In genomic region chr5:111836668-111837234, GRCm38 (mm10) we compare ENCODE assay signal across 18 mouse cellular contexts.
A peak's percentile ranks its signal among the peaks of the same experiment; 100 is the strongest.
DNase-seq lines count a peak whose midpoint lies in the region; ATAC-seq and TF ChIP-seq lines count a peak whose summit lies in the region.
"Had no signal": no experiment of that assay in that cellular context is flagged by ENCODE, and none has a peak within 500 bp of the region (broad histone marks: within the 10 kb centered on the region; RNA-seq: fewer than 3 reads in every experiment).

No protein-coding gene starts in this region.

- WGBS in forebrain, embryonic 16.5 days, result 3% methylated on average over 14 of the region's 14 CpGs
- 6% methylated on average over 14 of the region's 14 CpGs for WGBS in midbrain, embryonic 12.5 days

- H3K9ac ChIP-seq in forebrain, embryonic 16.5 days (replicated peaks; ENCODE audit: low read depth, low read length), result peak overlapping the region; percentile 41
- H3K9ac ChIP-seq in midbrain, embryonic 12.5 days (replicated peaks), result no peak overlapping the region
- H3K9ac ChIP-seq: heart, embryonic 13.5 days; liver, embryonic 12.5 days; stomach, embryonic 15.5 days had no signal

- H3K27ac ChIP-seq in forebrain, embryonic 16.5 days (ENCODE audit: low read length), result peak overlapping the region; percentile 91
- peak overlapping the region; percentile 69 for H3K27ac ChIP-seq in midbrain, embryonic 12.5 days (replicated peaks)
- H3K27ac ChIP-seq: gastrocnemius, adult 2 months; heart, embryonic 13.5 days; liver, embryonic 12.5 days; stomach, embryonic 15.5 days had no signal

- peak; percentile 15 for DNase-seq in brain, adult 2 months (ENCODE audit: low read depth, low spot score)
- DNase-seq in heart, adult 8-10 months (ENCODE audit: low spot score), result no peak
- DNase-seq in c-Kit-positive CD71-positive TER-119-positive erythroid progenitor cells, embryonic 14.5 days (ENCODE audit: low spot score), result no peak
- no peak for DNase-seq in spleen, postnatal 10 days (ENCODE audit: low spot score in 2 of 2)
- DNase-seq: adrenal gland, postnatal 25 days; cerebellum, adult 2 months; gastrocnemius, adult 2 months; lung, postnatal 36 days; right cerebral cortex, postnatal 4 days had no signal

- peaks cover 48% of the 10 kb centered on the region for H3K27me3 ChIP-seq in E14TG2a.4 (ENCODE audit: insufficient read depth, low read length)
- H3K27me3 ChIP-seq in forebrain, embryonic 16.5 days (replicated peaks; ENCODE audit: control insufficient read depth, insufficient read depth, low read length), result no peaks in the 10 kb centered on the region
- peaks cover 64% of the 10 kb centered on the region for H3K27me3 ChIP-seq in midbrain, embryonic 12.5 days
- H3K27me3 ChIP-seq: stomach, embryonic 15.5 days had no signal

- peak overlapping the region; percentile 40 for H3K4me2 ChIP-seq in forebrain, embryonic 16.5 days (ENCODE audit: low read length)
- H3K4me2 ChIP-seq in midbrain, embryonic 12.5 days (replicated peaks), result peak overlapping the region; percentile 32
- H3K4me2 ChIP-seq: stomach, embryonic 15.5 days had no signal

- H3K4me1 ChIP-seq in E14TG2a.4 (replicated peaks; ENCODE audit: low read depth, low read length), result peaks cover 42% of the 10 kb centered on the region
- H3K4me1 ChIP-seq in forebrain, embryonic 16.5 days (replicated peaks; ENCODE audit: control insufficient read depth, insufficient read depth, low read length), result peaks cover 30% of the 10 kb centered on the region
- H3K4me1 ChIP-seq in midbrain, embryonic 12.5 days, result peaks cover 24% of the 10 kb centered on the region
- H3K4me1 ChIP-seq: liver, embryonic 12.5 days had no signal

- H3K36me3 ChIP-seq in E14TG2a.4 (ENCODE audit: insufficient read depth, low read length), result no peaks in the 10 kb centered on the region
- H3K36me3 ChIP-seq in forebrain, embryonic 16.5 days (ENCODE audit: control insufficient read depth, insufficient read depth), result no peaks in the 10 kb centered on the region
- H3K36me3 ChIP-seq in midbrain, embryonic 12.5 days, result no peaks in the 10 kb centered on the region
- H3K36me3 ChIP-seq: heart, embryonic 13.5 days; liver, embryonic 12.5 days; stomach, embryonic 15.5 days had no signal

- H3K4me3 ChIP-seq in E14TG2a.4 (replicated peaks; ENCODE audit: low read length), result peak overlapping the region; percentile 61
- no peak overlapping the region for H3K4me3 ChIP-seq in forebrain, embryonic 16.5 days (replicated peaks; ENCODE audit: low read length)
- no peak overlapping the region for H3K4me3 ChIP-seq in midbrain, embryonic 12.5 days
- H3K4me3 ChIP-seq: gastrocnemius, adult 2 months; heart, embryonic 13.5 days; liver, embryonic 12.5 days; stomach, embryonic 15.5 days had no signal

- TF ChIP-seq CTCF in E14TG2a.4 (conservative IDR thresholded peaks at IDR 0.05; ENCODE audit: low read length), result no peak

- no peaks in the 10 kb centered on the region for H3K9me3 ChIP-seq in E14TG2a.4 (ENCODE audit: low read length)
- no peaks in the 10 kb centered on the region; the same call in 1 of the 2 replicates for H3K9me3 ChIP-seq in forebrain, embryonic 16.5 days (ENCODE audit: control insufficient read depth, low read length)
- no peaks in the 10 kb centered on the region for H3K9me3 ChIP-seq in midbrain, embryonic 12.5 days
- H3K9me3 ChIP-seq: heart, embryonic 13.5 days; liver, embryonic 12.5 days; stomach, embryonic 15.5 days had no signal

- peak; percentile 91 for ATAC-seq in forebrain, embryonic 16.5 days
- peak; percentile 86 for ATAC-seq in midbrain, embryonic 12.5 days (ENCODE audit: low FRiP score, low read depth)
- no peak for ATAC-seq in granulocyte monocyte progenitor cell, adult 5-6 weeks (replicated peaks; ENCODE audit: poor library complexity, severe bottlenecking)
- ATAC-seq: CD4-positive, CD25-positive, alpha-beta regulatory T cell, adult 4 months; inflammation-experienced regulatory T-cells, adult 6 months; liver, embryonic 12.5 days had no signal
